Mouse (Mus musculus) thymus, postnatal 4 days (tissue): ENCODE results near the gene Prdm1.

Source experiments
- DNase-seq: peaks from one replicate; pipeline ENCODE4 v3.0.0; 2021

Prdm1 gene

DNA sequence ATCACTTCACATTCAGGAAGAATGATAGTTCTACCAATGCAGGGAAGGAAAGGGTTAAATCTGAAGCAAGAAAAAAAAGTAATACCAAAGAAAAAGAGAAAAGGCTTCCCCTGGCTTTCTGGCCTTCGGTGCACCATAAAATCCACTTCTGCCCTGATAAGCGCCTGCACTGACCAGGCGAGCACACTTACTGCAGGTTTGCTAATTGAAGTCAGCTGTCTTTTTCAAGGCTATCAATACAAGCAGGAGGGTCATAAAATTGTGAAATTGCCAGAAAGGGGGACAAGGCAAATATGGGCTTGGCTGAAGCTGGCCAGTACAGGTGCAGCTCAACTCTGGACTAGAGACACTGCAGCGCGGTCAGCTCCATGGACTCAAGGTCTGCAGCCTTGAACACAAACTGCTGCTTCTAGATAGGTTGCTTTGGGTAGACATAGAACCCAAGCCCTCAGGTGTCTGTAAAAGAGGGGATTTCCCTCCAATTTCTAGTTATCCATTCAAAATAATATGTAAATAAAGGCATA, 37.3 kb downstream of the Prdm1 start:
- no peak for DNase-seq

DNA sequence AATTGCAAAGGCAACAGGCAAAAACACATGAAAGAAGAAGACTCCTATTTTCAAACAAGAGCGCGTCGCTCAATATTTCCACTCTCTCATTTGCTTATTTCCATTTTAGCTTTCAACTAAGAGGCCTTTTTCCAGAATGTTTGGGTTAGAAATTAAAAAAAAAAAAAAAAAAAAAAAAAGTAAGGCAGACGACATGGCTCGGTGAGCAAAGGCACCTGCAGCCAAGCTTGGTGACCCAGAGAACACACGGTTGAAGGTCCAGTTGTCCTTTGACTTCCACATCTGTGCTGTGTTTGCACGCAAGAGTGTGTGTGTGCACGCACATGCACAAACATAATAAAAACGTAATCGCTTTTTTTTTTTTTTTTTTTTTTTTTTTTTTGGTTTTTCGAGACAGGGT, 41.2 kb downstream of the Prdm1 start:
- no peak for DNase-seq

DNA sequence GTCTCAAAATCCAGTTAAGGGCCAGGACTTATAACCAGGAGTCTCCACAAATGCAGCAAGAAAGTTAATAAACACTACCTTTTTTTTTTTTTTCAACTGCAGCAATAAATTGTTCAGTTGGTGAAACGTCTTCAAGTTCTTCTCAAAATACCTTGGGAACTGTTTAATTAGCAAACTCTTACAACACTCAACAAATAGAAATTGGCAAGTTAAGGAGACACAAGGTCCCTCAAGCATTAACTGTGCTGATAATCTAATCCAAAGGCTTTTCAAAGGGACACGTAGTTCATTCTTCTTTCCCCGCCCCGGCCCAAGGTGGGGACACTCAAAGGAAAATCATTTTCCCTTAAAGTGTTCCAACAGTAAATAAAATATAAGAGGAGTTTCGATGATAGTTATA, 44.2 kb downstream of the Prdm1 start:
- no peak for DNase-seq

DNA sequence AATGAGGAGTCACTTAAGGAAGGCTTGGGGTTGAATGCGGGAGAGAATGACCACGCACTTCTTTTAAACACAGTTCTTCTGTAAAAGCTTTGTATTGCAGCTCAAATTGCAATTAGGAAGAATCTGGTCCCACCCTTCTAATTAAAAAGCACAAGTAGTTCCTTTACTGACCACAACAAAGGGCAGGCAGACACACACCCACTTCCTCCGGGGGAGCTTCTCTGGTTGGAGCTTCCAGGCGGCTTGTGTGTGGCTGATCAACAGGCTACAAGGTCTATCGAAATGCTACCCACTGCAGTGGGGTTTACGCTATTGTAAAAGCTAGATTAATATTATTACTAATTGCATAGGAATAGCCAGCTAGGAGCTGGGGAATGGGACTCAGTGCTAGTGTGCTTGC, 45.2 kb downstream of the Prdm1 start:
- DNase-seq = peak; percentile 49

DNA sequence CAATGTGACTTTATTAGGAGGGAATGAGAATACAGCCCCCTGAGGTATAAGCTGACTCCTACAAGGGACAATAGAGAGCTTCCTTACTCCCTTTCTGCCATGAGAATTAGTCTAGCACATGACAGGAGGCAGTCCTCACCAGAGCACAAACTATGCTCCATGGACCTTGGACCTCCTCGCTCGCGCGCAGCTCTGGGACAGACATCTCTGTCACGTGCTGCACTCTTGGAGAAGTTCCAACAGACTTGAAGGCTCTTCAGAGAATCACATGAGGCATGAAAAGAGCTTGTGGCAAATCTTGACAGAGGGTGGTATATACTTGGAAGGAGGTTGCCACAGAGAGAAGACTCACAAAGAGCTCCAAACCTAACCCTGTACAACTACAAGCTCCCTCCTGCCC, 46.9 kb downstream of the Prdm1 start:
- DNase-seq = no peak

DNA sequence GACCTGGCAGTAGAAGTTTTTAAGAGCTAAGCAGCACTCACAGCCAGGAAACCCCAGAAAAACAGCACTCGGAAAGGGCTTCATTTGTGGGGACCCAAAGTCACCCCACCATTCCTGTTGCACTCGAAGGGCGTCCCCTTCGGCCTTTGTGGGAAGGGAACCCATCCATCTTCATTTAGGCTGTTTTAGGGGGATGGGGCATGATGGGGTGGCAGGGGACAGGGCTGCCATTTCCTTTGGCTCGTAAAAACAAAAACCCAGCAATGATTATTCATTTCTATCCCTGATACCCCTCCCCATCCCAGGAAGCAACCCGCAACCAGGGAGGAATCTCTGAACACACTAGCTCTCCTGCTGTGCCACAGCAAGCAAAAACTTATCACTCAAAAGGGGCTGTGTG, 49.0 kb downstream of the Prdm1 start:
- DNase-seq = no peak

DNA sequence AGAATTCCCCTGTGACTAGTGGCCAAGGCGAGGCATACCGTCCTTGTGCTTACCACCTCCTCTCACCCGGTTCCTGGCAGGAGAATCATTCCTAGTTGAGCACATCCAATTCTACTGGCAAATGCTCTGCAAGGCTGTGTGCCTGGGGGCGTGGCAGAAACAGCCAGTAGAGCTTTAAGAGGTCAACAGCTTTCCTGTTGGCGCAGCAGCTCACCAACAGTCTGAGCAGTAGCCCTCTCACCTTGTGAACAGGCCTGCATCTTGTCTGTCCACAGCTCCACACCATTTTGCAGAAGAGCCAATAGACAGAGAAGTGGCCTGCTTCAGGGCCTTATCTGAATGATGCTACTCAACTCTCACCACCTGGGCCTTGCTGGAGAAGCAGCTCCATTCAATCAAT, 50.2 kb downstream of the Prdm1 start:
- no peak for DNase-seq

DNA sequence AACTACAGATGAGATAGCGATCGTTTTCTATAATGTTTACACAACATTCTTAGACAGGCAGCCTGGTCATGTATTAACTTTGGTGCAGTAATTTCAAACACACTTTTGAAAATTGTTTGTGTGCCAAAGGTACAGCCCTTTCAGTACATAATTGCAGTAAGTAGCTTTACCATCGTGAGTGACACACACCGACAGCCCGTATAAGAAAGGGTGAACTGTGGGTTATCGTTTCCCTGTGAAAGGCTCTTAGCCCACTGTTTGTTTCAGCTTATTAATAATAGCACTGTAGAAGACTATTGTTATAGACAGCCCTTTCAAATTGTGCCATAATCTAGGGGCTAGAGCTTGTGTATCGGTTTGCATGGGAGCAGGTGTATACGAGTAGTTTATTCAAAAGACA, 51.1 kb downstream of the Prdm1 start:
- DNase-seq = no peak

DNA sequence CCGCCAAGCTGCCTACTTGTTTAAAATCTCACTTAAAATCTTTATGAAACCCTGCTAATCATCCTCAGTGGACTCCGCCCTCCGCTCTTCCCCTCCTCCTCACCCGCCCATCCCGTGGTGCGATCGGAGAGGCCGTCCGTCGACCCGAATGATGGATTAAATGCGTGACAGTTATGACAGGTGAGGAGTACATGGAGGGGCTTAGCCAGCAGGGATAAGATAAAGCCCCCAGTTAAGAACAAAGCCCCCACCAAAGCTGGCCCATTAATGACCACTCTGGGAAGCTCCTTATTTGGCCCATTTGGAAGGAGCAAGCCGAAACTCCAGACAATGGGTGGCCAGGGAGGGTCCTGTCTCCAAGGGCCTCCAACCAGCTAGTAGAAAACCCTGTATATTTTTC, 51.8 kb downstream of the Prdm1 start:
- no peak for DNase-seq

DNA sequence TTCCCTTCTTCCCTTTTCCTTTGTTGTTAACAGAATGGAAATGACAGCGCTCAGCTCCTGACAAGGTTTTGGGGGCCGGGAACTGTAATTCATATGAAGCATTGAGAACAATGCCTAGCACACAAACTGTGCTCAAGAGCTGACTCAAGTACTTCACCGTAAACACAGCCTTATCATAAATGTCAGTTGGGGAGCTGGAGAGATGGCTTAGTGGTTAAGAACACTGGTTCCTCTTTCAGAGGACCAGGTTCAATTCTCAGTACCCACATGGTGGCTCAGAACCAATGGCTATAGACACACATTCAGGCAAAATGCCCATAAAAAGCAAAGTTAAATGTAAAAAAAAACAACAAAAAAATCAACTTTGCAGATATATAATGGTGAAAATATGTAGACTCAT, 52.9 kb downstream of the Prdm1 start:
- DNase-seq = no peak

DNA sequence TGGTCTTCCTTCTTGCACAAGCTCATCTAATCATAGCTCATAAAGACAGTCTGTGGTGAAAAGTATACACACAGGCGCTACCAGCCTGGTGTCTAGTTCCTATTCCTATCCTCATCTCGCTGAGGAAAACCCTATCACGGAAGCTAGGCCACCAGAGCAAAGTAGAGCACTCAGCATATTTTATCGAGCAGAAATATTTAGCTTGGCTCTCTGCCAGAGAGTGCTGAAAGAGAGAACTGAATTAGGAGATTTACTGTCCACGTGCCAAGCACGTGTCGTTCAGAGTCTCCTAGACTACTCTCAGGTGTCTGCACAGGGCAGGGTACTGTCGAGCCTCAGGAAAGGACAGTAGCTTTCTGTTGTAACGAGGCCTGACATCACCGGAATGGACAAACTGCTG, 54.0 kb downstream of the Prdm1 start:
- DNase-seq = no peak

DNA sequence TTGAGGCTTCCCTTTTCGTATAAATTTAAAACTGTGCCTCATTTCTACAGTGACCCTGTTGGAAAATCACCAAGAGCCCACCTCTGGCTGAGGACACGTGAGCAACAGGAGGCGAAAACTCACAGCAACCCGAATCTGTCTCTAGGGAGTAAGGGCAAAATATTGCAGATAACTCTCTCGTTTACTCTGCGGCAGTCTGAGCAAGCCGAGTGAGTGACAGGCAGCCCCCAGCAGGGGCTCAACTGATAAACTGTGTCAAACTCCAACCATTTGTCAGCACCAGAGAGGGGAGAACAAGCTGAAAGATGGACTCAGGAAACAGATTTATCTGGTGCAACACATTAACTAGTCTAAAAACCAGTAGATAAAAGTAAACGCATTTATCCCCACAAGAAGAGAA, 62.7 kb downstream of the Prdm1 start:
- DNase-seq = no peak

DNA sequence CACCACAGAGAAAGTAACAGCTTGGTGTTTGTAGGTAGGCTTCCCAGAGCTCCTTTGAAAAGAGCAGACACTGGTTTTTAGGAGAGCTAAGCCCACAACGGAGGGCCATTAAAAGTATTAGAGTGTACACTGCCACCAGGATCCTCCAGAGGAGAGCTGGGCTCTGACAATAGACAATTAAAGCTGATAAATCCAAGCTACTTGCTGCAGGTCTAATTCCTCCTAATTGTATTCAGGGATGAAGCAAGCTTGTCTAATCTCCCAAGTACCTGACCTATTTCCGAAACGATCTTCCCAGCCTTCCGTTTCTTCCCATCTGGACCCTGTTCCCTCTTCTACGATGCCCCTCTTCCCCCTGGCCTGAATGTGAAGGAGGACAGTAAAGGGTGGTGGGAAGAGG, 63.7 kb downstream of the Prdm1 start:
- no peak for DNase-seq

DNA sequence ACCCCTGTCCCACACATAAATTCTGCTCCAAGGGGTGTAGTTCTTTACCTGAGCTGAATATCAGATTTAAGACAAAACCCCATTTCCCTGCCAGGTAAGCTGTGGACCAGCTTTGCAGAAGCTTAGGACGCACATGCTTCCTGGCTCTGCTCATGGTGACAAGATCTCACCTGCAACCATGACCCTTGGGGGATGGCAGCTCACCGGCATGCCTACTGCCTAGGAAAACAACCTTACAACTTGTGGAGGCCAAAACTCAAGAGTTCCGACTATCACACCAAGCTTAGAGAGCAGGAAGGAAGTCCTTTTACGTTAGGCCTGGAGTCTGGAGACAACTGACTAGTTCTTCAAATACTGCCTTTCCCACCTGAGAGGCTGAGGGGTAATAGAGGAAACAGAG, 64.4 kb downstream of the Prdm1 start:
- no peak for DNase-seq

DNA sequence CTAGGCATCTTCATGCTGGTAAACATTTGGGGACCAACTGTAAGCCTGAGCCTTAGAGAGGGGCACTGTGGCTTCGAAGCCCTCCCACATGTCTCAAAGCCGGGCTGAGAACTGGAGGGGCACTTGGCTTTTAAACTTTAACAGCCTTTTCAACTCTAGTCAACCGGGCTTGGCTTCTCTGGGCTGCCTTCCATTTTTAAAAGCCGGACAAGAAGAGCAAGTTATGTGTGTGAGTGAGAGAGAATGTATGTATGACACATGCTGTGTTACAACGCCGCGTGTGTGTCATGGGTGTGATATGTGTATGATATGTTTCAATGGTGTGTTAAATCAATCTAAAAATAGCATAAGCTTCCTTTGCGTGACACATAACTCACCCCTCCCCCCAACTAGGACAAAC, 66.0 kb downstream of the Prdm1 start:
- DNase-seq = no peak

DNA sequence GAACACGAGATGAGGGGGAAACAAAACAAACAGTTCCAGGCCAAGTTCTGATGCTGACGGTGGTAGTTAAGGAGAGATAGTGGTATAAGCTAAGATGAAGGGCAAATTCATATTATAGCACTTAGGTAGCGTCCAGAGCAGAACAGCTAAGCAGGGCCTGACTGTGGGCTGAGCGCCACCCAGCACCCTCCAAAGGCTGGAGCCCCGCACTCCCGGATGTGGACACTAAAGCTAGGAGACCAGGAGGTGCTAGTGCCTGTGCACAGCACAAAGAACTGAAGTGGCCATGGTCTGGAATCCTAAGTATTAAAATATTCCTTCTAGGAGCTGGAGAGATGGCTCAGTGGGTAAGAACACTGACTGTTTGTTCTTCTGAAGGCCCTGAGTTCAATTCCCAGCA, 67.2 kb downstream of the Prdm1 start:
- no peak for DNase-seq

DNA sequence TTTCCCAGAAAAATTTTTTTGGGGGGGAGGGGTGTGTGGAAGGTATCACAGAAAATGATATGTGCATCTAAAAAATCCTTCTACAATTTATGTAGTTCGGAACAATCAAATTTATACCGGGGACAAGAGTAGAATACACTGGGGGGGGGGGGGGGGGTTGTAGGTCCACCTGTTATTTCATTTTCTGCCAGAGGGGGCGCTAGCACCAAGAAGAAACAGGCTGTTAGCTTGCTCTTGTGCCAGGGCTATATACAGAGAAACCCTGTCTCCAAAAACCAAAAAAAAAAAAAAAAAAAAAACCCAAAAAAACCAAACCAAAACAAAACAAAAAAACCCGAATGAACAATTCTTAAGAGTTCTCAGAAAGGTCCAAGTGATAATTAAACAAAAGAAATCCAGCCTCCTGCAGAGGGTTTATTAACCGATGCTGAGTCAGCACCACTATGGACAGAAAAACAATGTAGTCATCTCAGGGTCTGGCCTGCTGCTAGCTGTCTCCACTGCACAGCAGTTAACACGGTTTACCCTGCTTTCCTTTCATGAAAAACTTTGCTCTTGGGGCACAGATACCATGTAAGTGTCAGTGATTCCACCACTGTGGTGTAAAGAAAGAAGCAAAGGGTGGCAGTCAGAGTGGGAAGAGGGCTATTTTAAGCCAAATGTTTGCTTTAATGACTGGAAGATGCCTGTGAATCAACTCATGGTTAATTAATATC, 68.0 kb downstream of the Prdm1 start:
- DNase-seq = peak; percentile 87

DNA sequence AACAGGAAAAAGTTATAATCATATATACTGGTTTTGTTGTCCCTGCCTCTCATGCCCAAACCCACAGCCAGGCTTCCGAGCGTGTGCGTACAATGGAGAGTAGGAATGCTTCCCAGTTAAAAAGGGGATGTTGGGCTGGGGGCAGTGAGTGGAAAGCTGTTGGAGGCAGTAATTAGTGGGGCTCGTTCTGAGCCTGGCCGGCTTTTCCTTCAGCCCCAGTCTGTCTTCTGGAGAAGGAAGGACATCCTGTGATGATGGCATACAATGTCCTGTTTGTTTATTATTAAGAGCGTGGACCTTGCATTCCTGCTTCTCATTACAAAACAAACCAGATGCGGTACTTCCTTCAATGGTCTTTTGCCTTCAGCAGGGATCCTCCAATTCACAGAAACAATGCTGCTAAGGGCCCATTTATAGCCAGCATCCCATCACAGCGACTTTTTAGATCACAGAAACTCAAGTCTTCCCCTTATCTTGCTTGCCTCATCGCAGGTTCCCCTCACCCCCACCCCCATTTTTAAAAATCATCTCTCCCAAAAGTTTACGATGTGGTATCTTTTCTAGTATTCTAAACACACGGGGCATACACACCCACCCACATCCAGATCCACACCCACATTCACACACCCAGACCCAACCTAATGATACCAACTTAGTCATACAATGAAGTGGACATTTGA, 68.8 kb downstream of the Prdm1 start:
- DNase-seq = no peak

DNA sequence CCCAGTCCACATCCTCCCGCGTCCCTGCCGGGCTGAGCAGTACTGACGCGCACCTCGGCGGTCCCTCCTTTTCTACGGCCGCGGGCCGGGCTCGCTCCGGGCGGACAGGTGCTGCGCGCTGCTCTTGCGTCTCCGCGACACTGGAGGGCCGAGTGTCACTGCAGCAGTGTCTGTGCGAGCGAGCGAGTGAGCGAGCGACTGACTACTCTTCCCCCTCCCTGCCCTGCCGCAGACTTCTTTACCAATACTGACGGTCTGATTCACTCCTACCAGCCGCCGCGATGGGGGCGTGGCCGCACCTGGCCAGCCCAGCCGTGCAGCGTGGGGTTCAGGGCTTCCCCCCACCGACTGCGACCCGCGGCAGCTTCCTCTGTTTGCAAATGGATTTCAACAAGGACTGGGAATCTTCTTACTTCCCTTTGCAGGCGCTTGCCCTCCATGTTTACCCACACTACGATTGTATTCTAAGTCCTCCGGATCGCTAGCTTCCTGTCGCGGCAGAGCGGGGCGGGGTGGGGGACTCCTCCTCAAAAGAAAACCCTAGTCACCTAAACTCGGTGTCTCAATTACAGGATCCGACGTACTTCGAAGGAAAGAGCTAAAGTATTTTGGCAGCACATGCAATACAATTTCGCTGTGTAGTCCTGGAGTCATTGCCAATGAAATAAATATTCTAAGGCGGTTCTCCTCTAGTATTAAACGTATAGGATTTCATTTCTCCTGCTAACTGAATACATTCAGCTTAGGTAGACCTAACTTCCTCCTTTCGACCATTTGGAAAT, 69.6 kb downstream of the Prdm1 start:
- DNase-seq = peak; percentile 85

DNA sequence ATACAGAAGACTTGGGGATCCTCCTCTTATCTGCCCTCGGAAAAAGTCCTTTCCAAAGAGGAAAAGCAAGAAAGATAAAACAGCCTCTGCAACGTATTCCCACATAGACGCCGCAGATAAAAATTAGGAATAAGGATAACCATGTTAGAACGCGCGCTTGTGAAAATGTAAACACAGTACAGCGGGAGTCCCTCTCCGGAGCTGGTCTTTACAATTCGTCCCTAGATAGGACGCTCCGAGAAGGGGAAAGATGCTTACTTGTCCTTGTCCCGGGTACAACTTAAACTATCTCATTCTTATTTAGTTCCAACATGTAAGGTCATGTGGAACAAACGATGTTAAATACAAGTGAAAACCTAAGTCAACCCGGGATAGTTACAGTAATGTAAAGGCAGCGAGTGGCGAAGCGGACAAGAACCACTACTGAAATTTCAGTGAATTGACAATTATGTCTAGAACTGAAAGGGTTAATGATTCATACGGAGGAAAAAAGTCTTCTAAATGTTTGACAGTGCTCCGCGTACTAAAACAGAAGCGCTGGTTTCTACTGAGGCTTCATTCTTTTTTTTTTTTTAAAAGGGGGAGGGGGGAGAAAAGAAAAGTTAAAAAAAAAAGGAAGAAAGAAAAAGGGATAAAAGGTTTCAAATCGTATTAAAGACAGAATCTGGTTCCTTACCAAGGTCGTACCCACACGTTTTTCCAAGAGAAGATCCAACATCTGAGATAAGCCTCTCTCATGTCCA, 70.3 kb downstream of the Prdm1 start:
- DNase-seq = no peak

DNA sequence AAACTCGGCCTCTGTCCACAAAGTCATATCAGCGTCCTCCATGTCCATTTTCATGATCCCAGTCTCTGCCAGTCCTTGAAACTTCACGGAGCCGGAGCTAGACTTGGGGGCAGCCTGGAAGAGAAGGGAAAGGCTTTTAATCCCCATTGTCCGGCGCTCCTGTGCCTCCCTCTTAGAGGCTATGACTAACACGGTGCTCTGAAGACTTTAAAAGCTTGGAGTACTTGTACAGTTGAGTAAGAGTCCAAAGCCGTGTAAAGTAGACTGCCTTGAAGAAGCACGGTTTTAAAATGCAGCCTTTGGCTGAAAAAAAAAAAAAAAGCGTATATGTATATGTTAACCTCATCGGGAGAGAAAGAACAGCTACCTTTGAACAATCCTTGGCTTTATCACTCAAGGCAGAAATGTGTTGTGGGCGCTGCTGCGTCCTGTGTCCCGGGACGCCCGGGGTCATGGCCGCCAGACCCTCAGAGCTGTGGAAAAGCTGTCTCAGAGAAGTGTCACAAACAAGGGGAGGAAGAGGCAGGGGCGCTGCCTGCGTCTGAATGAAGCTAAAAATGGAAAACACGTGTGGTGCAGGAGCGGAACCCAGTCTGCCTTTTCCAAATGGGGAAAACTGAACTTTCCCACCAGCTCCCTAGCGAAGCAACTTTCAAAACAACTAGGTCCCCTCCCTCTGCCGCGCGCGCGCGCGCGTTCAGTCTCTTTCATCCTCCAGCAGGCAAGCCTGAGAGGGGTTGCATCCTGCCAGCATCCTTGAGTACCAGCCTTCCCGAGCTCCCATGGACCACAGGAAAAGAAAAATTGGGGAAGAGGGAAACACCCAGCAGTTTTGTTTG, 71.3 kb downstream of the Prdm1 start:
- DNase-seq = peak; percentile 56

DNA sequence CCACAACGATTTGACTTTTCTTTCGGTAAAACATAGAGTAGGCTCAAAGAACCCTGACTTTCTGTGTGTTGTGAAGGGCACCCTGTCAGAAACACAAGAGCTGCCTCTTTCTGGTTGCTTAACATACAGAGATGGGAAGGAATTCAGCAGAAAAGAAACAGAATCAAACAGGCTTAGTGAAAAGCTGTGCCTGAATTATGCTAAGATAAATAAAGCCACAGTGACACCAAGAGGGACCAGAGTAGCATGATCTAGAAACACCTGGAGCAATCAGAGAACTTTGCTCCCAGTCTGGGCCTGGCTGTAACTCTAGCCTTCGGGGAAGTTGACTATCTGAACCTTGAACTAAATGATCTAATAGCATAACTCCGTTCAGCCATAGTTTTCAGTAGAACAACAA, 73.5 kb downstream of the Prdm1 start:
- DNase-seq = no peak
